Mouse (Mus musculus) ES-CJ7 (cell line): ENCODE measurements around the gene Sympk.
"Not testable (repeated sequence)": the region's sequence is repeated elsewhere in the genome, so short reads cannot be mapped to it uniquely, and the experiment has no call there.

Experiments used
- DNase-seq: peaks from one replicate; pipeline ENCODE4 v3.0.0; 2011; ENCODE audit warnings: low read depth, low spot score

Sympk gene

DNA sequence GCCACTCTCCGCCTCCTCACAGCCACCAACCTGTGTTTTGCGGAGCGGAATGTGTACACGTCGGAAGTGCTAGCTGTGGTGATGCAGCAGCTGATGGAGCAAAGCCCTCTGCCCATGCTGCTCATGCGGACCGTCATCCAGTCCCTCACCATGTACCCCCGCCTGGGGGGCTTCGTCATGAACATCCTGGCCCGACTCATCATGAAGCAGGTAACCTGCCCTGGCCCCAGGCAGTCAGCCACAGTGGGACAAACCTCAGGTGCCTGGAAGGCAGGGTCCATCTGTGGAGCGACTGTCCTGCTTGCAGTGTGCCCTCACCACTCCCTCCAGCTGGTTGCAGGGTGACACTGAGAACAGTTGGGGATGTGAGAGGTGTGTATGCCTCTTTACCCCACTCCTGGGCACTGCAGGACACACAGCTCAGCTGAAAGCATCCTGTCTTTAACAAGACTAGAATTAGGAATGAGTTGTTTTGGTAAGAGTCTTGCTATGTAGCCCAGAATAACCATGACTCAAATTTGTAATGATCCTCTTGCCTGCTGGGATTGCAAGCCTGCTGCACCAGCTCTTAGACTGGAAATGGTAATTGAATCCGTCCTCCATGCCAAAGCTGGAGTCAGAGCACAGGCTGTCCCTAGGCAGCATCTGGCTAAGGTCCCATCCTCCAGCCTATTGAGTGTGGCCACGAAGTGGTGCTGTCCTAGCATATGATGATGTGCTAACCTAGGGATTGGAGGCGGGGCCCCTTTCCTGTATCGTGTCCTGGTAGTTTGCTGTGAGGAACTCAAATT, 28.4 kb downstream of the Sympk start:
- no peak for DNase-seq

DNA sequence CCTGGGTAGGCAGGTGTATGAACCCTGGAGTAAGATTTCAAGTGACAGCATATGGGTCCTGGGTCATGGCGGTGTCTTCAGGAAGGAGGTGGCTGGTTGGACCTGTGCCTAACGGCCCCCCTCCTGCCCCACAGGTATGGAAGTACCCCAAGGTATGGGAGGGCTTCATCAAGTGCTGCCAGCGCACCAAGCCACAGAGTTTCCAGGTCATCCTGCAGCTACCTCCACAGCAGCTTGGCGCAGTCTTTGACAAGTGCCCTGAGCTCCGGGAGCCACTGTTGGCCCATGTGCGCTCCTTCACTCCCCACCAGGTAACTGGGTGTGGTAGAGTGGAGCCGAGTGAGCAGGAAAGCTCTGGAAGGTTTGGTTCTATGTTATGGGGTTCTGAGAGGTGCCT, 29.0 kb downstream of the Sympk start:
- DNase-seq: no peak

DNA sequence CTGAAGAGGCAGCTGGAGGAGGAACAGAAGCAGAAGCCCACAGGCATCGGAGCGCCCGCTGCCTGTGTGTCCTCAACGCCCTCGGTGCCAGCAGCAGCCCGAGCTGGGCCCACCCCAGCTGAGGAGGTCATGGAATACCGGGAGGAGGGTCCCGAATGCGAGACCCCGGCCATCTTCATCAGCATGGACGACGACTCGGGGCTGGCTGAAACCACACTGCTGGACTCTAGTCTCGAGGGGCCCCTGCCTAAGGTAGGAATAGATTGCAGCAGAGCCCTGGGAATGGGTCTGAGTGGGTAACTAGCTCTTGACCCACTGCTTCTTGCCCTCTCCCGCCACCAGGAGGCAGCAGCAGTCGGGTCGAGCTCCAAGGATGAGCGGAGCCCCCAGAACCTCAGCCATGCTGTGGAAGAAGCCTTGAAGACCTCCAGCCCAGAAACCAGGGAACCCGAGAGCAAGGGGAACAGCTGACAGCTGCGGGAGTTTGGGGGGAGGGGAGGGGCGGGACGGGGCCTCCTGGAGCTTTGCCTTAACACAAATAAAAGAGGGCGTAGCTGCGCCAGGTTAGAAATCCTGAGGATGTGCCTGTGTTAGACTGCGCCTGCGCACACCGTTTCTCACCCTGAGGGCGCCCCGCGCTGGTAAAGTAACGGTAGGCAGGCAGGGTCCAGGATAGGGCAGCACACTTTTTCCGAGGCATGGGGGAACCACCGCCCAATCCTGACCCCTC, 30.0 kb downstream of the Sympk start, which contains the start of gene Rsph6a:
Rsph6a (plus strand) TSS at position 644 of the 730 bp plus-strand sequence.
- DNase-seq: peak; percentile 84

DNA sequence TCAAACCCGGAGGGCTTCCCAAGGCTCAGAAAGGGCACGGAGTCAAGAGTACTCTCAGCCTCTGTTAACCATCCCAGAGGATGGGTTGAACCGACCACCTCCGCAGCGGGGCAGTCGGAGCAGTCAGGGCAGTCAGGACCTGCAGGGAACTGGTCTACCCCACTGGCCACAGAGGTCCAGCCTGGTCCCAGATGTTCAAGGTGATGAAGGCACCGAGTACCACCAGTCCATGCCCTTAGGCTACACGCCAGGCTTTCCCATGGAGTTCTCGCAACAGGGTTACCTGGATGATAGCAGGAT, 30.6 kb downstream of the Sympk start:
- DNase-seq: no peak

DNA sequence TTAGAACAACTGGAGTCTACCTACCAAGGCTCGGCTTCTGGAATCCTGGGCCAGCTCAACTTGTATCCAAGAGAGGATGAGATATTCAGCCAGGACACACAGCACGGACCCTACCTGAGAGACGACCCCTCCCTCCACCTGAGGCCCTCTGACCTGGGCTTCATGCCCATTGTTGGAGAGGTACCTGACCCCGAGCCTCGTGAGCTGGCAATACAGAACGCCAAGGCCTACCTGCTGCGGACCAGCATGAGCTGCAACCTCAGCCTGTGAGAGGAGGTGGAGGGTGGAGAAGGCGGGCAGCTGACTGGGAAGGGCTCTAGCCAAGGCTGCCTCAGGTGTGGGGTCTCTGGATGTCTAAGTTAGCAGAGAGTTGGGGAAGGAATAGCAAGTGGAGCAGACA, 30.9 kb downstream of the Sympk start:
- DNase-seq: no peak

DNA sequence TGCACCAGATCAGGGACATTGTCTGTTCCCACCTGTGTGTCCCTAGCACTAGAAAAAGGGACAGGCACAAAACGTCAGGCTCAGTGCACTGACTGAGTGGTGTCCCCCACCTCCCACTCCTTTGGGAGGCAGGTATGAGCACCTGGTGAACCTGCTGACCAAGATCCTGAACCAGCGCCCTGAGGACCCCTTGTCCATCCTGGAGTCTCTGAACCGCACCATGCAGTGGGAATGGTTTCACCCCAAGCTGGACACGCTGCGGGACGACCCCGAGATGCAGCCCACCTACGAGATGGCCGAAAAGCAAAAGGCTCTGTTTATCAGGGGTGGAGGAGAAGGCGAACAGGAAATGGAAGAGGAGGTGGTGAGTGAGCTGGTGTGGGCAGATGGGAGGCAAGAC, 33.2 kb downstream of the Sympk start:
- no peak for DNase-seq

DNA sequence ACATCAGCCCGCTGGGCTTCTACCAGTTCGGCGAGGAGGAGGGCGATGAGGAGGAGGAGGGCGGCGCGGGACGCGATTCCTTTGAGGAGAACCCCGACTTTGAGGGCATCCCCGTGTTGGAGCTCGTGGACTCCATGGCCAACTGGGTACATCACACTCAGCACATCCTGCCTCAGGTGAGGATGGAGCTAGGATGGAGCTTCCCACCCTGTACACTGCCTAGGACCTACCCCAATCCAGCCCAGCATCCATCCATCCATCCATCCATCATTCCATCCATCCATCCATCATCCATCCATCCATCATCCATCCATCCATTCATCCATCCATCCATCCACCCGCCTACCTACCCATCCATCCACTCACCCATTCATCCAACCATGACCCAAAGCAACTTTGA, 41.7 kb downstream of the Sympk start:
- no peak for DNase-seq

DNA sequence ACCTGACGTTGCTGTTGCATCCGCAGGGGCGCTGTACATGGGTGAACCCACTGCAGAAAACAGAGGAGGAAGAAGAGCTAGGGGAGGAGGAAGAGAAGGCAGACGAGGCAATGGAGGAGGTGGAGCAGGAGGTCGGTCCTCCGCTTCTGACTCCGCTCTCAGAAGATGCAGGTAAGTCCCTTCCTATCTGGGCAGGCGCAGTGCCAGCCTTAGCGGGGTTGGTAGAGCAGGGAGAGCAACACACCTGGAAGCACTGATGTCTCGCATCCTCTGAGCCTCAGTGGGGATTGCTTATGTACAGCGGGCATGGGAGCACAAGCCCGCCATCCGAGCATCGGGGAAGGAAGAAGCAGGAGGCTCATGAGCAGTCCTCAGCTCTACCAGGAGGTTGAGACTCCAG, 42.9 kb downstream of the Sympk start:
- no peak for DNase-seq

DNA sequence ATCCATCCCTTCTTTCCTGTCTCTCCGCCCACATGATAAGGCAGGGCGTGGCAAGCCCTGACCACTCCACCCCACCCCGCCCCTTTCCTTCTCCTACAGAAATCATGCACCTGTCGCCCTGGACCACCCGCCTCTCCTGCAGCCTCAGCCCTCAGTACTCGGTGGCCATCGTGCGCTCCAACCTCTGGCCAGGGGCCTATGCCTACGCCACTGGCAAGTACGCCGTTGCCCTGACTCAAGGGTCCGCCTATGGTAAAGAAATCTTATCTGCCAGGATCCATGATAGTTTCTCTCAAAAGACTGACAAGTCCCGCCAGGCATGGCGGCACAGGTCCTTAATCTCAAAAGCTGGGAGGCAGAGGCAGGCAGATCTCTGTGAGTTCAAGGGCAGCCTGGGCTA, 43.8 kb downstream of the Sympk start:
- DNase-seq: no peak

DNA sequence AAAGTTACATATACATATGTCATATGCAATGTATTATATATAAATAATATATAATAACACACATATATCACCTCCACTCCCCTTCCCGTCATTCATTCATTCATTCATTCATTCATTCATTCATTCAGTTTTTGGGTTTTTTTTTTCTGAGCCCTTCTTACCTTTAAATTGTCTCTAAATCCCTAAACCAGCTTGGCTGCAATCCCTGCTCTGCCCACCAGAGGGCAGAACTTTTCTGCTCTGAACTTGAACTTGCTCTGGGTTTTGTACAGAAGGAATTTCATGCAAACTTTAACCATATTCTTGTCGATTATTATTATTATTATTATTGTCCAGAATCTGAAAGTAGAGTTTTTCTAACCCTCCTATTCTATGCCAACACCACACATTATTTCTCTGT, 44.5 kb downstream of the Sympk start:
- DNase-seq: peak; percentile 76

DNA sequence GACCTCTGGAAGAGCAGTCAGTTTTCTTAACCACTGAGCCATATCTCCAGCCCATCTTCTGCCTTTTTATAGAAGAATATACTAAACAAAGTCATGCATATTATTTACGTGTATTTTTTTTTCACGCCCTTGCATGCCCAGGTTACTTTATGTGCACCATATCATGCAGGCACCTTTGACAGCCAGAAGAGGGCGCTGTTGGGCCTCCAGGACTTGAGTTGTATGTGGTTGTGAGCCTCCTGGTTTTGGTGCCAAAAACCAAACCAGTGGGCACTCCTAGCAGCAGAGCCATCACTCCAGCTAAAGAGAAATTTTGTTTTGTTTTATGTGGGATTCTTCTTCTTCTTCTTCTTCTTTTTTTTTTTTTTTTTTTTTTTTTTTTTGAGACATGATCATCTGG, 45.3 kb downstream of the Sympk start:
- peak; percentile 51 for DNase-seq

DNA sequence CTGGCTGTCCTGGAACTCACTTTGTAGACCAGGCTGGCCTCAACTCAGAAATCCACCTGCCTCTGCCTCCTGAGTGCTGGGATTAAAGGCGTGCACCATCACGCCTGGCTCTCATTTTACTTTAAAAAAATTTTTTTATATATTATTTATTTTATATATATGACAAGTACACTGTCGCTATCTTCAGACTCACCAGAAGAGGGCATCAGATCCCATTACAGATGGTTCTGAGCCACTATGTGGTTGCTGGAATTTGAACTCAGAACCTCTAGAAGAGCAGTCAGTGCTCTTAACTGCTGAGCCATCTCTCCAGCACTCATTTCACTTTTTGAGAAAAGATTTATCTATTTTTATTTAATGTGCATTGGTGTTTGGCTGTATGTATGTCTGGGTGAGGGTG, 46.8 kb downstream of the Sympk start:
- DNase-seq: not testable (repeated sequence)

DNA sequence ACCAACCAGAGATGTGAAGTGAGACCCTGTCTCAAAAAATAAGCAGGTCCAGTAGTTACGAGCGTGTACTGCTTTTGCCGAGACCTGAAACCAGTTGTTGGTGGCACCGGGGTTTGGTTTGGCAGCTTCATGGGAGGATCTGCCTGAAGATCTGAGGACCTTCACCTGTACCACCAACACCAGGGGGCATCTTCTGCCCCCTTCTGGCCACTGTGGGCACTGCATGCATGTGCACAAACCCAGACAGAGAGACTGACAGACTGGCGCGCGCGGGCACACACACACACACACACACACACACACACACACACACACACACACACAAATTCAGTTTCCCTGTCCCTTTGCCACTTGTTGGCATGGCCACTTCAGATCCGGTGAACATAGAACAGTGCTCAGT, 49.3 kb downstream of the Sympk start:
- peak; percentile 83 for DNase-seq

DNA sequence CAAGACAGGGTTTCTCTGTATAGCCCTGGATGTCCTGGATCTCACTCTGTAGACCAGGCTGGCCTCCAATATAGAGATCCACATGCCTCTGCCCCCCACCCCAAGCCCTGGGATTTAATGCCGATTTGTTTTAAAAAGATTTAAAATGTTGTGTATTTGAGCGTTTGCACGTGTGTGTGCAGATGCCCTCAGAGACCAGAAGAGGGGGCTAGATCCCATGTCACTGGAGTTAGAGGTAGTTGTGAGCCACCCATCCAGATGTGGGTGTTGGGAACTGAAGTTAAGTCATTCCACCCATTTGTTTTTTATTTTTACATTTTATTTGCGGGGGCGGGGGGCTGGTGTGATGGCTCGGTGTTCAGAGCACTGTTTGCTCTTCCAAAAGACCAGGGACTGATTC, 50.3 kb downstream of the Sympk start:
- DNase-seq: no peak

DNA sequence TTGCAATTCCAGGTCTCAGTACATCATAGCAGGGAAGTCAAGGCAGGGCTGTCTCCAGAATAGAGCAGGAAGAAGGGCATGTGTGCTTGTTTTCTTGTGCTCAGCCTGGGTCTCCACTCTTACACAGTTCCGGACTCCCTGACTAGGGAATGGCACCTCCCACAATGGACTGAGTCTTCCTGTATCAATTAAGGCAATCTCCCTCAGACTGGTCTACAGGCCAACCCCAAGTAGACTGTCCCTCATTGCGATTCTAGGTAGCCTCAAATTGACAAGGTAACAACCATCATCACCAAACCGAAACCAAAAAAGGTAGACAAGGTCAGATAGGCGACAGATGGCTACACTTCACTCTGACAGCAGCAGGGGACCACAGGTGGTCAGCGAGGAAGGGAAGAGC, 51.1 kb downstream of the Sympk start:
- DNase-seq: no peak

DNA sequence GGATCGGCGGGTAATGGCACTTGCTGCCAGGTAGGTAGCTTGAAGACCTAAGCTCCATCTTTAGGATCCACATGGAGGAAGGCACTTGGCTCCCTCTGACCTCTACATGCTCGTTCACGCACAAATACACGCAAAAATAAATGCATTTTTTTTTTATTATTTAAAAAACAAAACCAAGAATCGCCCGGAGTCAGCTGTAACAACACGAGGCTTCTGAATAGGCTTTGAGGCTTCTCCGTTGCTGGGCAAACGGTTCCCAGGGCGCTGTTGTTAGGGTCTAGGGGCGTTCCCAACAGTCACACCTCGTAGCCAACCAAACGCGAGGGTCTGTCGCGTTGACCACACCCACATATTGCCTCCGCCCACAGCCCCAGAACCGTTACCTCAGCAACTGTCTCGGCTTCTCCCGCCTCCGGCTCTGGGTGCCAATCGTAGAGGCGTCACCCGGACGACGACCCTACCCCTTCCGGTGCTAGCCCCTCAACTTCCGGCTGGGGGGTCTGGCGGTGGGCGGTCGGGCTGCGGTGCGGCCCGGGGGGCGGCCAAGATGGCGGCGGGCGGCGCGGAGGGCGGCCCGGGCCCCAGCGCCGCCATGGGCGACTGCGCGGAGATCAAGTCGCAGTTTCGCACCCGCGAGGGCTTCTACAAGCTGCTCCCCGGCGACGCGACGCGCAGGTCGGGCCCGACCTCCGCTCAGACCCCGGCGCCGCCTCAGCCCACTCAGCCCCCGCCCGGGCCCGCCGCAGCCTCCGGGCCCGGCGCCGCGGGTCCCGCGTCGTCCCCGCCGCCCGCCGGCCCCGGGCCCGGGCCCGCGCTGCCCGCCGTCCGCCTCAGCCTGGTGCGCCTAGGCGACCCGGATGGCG, 51.8 kb downstream of the Sympk start, which contains the start of gene Dmwd:
Dmwd (plus strand) TSS at position 505 of the 863 bp plus-strand sequence.
- DNase-seq: peak; percentile 99

DNA sequence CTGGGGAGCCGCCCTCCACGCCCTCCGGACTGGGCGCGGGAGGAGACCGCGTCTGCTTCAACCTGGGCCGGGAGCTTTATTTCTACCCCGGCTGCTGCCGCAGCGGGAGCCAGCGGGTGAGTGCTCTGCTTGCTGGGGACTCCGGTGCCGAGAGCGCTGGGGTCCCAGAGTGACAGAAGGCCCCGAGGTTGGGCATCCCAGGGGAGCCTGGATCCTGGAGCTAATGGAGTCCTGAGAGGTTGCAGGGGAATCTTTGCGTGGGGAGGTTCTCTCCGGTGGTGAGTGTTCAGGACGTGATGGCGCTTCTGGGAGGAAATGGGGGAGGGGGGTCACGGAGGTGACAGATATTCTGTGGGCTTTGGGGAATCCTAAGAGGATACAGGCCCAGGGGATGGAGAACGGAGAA, 52.4 kb downstream of the Sympk start:
- no peak for DNase-seq

DNA sequence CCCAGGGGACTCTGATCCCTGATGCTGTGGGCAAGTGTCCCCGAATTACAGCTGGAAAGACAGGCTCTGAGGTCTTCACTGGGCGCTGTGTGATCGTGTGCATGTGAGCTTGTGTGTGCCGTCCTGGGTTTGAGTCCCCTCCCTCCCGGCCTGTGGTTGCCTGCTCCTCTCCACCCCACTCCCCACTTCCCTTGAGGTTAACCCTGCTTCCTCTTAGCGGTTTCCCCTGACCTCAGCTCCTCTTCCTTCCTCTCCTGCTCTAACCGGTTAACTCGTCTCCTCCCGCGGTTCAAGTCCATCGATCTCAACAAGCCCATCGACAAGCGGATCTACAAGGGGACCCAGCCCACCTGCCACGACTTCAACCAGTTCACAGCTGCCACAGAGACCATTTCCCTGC, 53.6 kb downstream of the Sympk start:
- DNase-seq: no peak

DNA sequence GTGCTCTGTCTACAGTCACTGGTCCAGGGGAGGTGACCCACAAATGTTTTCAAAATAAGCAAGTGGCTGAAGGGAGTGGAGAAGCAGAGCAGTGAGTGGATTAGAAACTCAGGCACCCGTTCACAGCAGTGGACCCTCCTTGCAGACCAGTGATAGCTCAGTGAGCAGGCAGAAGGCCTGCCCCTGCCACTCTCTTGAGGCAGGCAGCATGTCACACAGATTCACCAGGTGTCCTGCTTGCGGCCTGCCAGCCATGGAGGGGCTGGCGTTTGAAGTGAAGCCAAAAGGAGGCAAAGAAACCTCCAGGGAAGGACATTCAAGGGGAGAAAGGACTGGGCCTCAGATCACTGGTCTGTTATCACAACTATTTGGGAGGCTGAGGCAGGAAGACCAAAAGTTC, 54.6 kb downstream of the Sympk start:
- DNase-seq: no peak

DNA sequence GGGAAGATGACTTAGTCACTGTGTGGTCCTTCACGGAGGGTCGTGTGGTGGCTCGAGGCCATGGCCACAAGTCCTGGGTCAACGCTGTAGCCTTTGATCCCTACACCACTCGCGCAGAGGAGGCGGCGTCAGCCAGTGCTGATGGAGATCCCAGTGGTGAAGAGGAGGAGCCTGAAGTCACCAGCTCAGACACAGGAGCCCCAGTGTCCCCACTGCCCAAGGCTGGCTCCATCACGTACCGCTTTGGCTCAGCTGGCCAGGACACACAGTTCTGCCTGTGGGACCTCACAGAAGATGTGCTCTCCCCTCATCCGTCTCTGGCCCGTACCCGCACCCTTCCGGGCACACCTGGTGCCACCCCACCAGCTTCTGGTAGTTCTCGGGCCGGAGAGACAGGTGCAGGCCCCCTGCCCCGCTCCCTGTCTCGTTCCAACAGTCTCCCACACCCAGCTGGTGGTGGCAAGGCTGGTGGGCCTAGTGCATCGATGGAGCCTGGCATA, 56.3 kb downstream of the Sympk start:
- DNase-seq: no peak

DNA sequence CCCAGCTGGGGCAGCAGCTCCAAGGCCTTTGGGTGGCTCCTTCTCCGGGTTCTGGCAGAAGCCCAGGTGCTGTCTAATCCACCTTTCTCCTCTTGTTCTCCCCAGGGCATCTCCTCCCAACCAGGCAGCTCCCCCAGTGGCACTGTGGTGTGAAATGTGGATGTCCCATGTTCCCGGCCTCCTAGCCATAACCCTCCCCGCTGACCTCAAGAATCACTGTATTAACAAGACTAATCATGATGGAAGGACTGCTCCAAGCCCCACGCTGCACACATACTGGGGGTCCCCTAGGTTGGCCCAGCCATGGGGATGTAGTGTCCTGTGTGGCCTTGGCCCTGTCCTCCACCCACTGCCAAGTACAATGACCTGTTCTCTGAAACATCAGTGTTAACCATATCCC, 58.0 kb downstream of the Sympk start:
- no peak for DNase-seq

DNA sequence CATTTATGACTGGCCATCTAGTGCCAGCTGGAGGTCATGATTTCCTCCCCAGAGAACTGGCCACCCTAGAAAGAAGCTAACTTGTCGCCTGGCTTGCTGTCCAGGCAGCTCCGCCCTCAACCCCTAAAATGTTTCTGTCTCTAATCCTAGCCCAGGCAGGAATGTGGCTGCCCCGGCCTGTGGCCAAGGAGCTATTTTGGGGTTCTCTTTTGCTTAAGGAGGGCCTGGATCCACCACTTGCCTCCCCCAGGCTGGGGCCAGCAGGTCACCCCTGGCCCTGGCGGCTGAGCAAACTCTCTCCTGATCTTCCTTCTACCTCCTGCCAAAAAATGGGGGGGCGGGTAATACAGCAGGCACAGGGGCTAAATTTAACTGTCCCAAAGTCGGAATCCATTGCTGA, 58.9 kb downstream of the Sympk start:
- no peak for DNase-seq
